Mouse (Mus musculus) lung, postnatal 36 days (tissue): ENCODE results near the gene Cxxc4.
"Not testable (repeated sequence)": the region's sequence is repeated elsewhere in the genome, so short reads cannot be mapped to it uniquely, and the experiment has no call there.

Experiments used
- DNase-seq: peaks from one replicate; pipeline ENCODE4 v3.0.0; 2022; ENCODE audit warnings: mixed read lengths

Cxxc4 gene

GRCm38 (mm10) chr3:134236414-134237112, at the start of gene Cxxc4:
Gene Cxxc4, plus strand, starts transcription at chr3:134236484.
- DNase-seq = no peak

GRCm38 (mm10) chr3:134188979-134189946, 47.0 kb upstream of the Cxxc4 start:
- DNase-seq = no peak

- DNase-seq = no peak
Measured at GRCm38 (mm10) chr3:134190046-134190445, 46.2 kb upstream of the Cxxc4 start.

- DNase-seq = peak; percentile 10
Measured at GRCm38 (mm10) chr3:134199892-134200291, 36.4 kb upstream of the Cxxc4 start.

GRCm38 (mm10) chr3:134206624-134207023, 29.7 kb upstream of the Cxxc4 start:
- DNase-seq = no peak

- DNase-seq = no peak
Measured at GRCm38 (mm10) chr3:134210950-134211349, 25.3 kb upstream of the Cxxc4 start.

- not testable (repeated sequence) for DNase-seq
Measured at GRCm38 (mm10) chr3:134219881-134220280, 16.4 kb upstream of the Cxxc4 start.

GRCm38 (mm10) chr3:134221002-134221401, 15.3 kb upstream of the Cxxc4 start:
- DNase-seq = no peak

GRCm38 (mm10) chr3:134222593-134222992, 13.7 kb upstream of the Cxxc4 start:
- DNase-seq = no peak

GRCm38 (mm10) chr3:134223956-134224355, 12.3 kb upstream of the Cxxc4 start:
- no peak for DNase-seq

GRCm38 (mm10) chr3:134225928-134226327, 10.4 kb upstream of the Cxxc4 start:
- DNase-seq = no peak

GRCm38 (mm10) chr3:134232753-134233152, 3.5 kb upstream of the Cxxc4 start:
- DNase-seq = no peak

GRCm38 (mm10) chr3:134235491-134236413, 532 bp upstream of the Cxxc4 start:
- DNase-seq = peak; percentile 81

- DNase-seq = no peak
Measured at GRCm38 (mm10) chr3:134237113-134237805, 975 bp downstream of the Cxxc4 start.

GRCm38 (mm10) chr3:134238621-134239310, 2.5 kb downstream of the Cxxc4 start:
- DNase-seq = peak; percentile 2

- peak; percentile 22 for DNase-seq
Measured at GRCm38 (mm10) chr3:134239321-134239970, 3.2 kb downstream of the Cxxc4 start.

- peak; percentile 58 for DNase-seq
Measured at GRCm38 (mm10) chr3:134239971-134240717, 3.9 kb downstream of the Cxxc4 start.

- DNase-seq = no peak
Measured at GRCm38 (mm10) chr3:134240718-134241025, 4.4 kb downstream of the Cxxc4 start.

- DNase-seq = no peak
Measured at GRCm38 (mm10) chr3:134243168-134243849, 7.0 kb downstream of the Cxxc4 start.

- DNase-seq = no peak
Measured at GRCm38 (mm10) chr3:134243850-134244247, 7.6 kb downstream of the Cxxc4 start.
